Mouse (Mus musculus) brain, embryonic 18.5 days (tissue): ENCODE results near the gene Casp7.

ENCODE experiments used
- DNase-seq: peaks from one replicate; pipeline ENCODE4 v3.0.0-alpha.2; 2012; ENCODE audit warnings: low read depth, low spot score

The Casp7 gene

GRCm38 (mm10) chr19:56470286-56471020 lies 73.5 kb downstream of the Casp7 start:
- no peak for DNase-seq

- no peak for DNase-seq
These were observed 75.0 kb downstream of the Casp7 start for GRCm38 (mm10) chr19:56471934-56472333.

GRCm38 (mm10) chr19:56474869-56475550 lies 78.1 kb downstream of the Casp7 start:
- DNase-seq = no peak

GRCm38 (mm10) chr19:56476546-56476945 lies 79.6 kb downstream of the Casp7 start:
- DNase-seq = no peak

- DNase-seq = no peak
These were observed 80.3 kb downstream of the Casp7 start for GRCm38 (mm10) chr19:56477253-56477652.

- no peak for DNase-seq
These were observed 80.9 kb downstream of the Casp7 start for GRCm38 (mm10) chr19:56477832-56478231.

GRCm38 (mm10) chr19:56484630-56485375 lies 87.9 kb downstream of the Casp7 start:
- no peak for DNase-seq

- DNase-seq = no peak
These were observed 88.7 kb downstream of the Casp7 start for GRCm38 (mm10) chr19:56485376-56486271.

- DNase-seq = no peak
These were observed 90.0 kb downstream of the Casp7 start for GRCm38 (mm10) chr19:56486926-56487325.

GRCm38 (mm10) chr19:56487339-56487738 lies 90.4 kb downstream of the Casp7 start:
- no peak for DNase-seq

GRCm38 (mm10) chr19:56489601-56490000 lies 92.7 kb downstream of the Casp7 start:
- no peak for DNase-seq
